In genomic region chr9:120002893-120003292, GRCm38 (mm10) we compare ENCODE assay signal across 23 mouse cellular contexts. TPM values are rescaled to one million over a fixed set of nuclear protein-coding genes. Genes with fewer than 3 reads are reported as not detected.
A peak's percentile ranks its signal among the peaks of the same experiment; 100 is the strongest.
DNase-seq lines count a peak whose midpoint lies in the region; ATAC-seq and TF ChIP-seq lines count a peak whose summit lies in the region.
"Had no signal": no experiment of that assay in that cellular context is flagged by ENCODE, and none has a peak within 500 bp of the region (broad histone marks: within the 10 kb centered on the region; RNA-seq: fewer than 3 reads in every experiment).

No protein-coding gene starts in this region.

- in situ Hi-C loops in ES-E14 (cut with MboI; ENCODE audit: low sequenced_read_pairs in 2 of 2, unreplicated experiment in 2 of 2): no loop called here

- peak; percentile 62; the same call in 1 of the 2 replicates for ATAC-seq in heart, embryonic 11.5 days (replicated peaks; ENCODE audit: insufficient number of reproducible peaks, low FRiP score, low TSS enrichment)
- no peak; the same call in 1 of the 2 replicates for ATAC-seq in liver, embryonic 14.5 days (ENCODE audit: insufficient read depth)

- DNase-seq in heart, adult 9 months (ENCODE audit: low spot score in 2 of 2): no peak
- DNase-seq in ES-E14 (ENCODE audit: low read depth, low spot score) (no peak), adipocyte (ENCODE audit: low spot score) (no peak)
- no peak for DNase-seq in liver, embryonic 14.5 days (ENCODE audit: low read depth in 3 of 3, low spot score in 3 of 3)
- no peak for DNase-seq in gastrocnemius, adult 2 months
- DNase-seq: adrenal gland, adult 2 months; cerebellum, adult 2 months; cerebellum, postnatal 36 days; embryo, embryonic 11 days; gastrocnemius, postnatal 14 days; heart, postnatal 14 days; kidney, adult 18-20 months; layer of hippocampus, adult 9-11 months; lung, embryonic 14.5 days; midbrain, embryonic 14.5 days; thymus, postnatal 36 days had no signal

- WGBS in heart, embryonic 11.5 days (ENCODE audit: insufficient replicate concordance): 78% methylated on average over 5 of the region's 5 CpGs
- WGBS in liver, embryonic 14.5 days (ENCODE audit: insufficient replicate concordance): 40% methylated on average over 5 of the region's 5 CpGs

- TF ChIP-seq POLR2A in ES-Bruce4 (IDR thresholded peaks at IDR 0.05; ENCODE audit: insufficient read depth, low read length): no peak

- H3K4me1 ChIP-seq in heart, embryonic 11.5 days (ENCODE audit: control insufficient read depth, insufficient read depth, low read length): peaks cover 3% of the 10 kb centered on the region
- H3K4me1 ChIP-seq in ES-Bruce4 (ENCODE audit: control insufficient read depth, insufficient read depth, low read length): peaks cover 5% of the 10 kb centered on the region
- peaks cover 4 to 27% of the 10 kb centered on the region in 2 experiments; a peak in 3 of 4 replicates for H3K4me1 ChIP-seq in ES-E14 (ENCODE audit: control insufficient read depth in 2 of 2, insufficient read depth in 2 of 2, low read length in 2 of 2, poor library complexity in 1 of 2)
- H3K4me1 ChIP-seq in liver, embryonic 14.5 days (replicated peaks; ENCODE audit: control insufficient read depth in 2 of 2, insufficient read depth in 2 of 2, low read length in 1 of 2): peaks cover 9 to 27% of the 10 kb centered on the region in 2 experiments

- no peak for TF ChIP-seq CTCF in ES-Bruce4 (IDR thresholded peaks at IDR 0.05; ENCODE audit: low read depth, low read length)
- TF ChIP-seq CTCF in liver, embryonic 14.5 days (IDR thresholded peaks at IDR 0.05; ENCODE audit: low read depth): no peak
- TF ChIP-seq CTCF in gastrocnemius, adult 2 months (IDR thresholded peaks at IDR 0.05): no peak

- H3K4me2 ChIP-seq in heart, embryonic 11.5 days: no peak overlapping the region
- peak overlapping the region; percentile 24 for H3K4me2 ChIP-seq in liver, embryonic 14.5 days (ENCODE audit: low read depth)

- H3K4me3 ChIP-seq in heart, embryonic 11.5 days (ENCODE audit: low read depth, low read length): no peak overlapping the region
- H3K4me3 ChIP-seq in ES-Bruce4 (ENCODE audit: low read depth, low read length) (no peak overlapping the region), ES-E14 (ENCODE audit: insufficient read depth in 1 of 2, low read depth in 1 of 2, low read length in 2 of 2, poor library complexity in 1 of 2, severe bottlenecking in 1 of 2) (no peak overlapping the region)
- no peak overlapping the region for H3K4me3 ChIP-seq in liver, embryonic 14.5 days (ENCODE audit: insufficient read depth in 1 of 2, low read depth in 2 of 2, low read length in 2 of 2)
- H3K4me3 ChIP-seq in gastrocnemius, adult 2 months: no peak overlapping the region

- H3K9ac ChIP-seq in heart, embryonic 11.5 days (ENCODE audit: low read depth, low read length): no peak overlapping the region
- H3K9ac ChIP-seq in ES-Bruce4 (ENCODE audit: low read depth, poor library complexity, severe bottlenecking): peak overlapping the region; percentile 73
- H3K9ac ChIP-seq in ES-E14 (ENCODE audit: insufficient read depth, low read depth, low read length, poor library complexity, severe bottlenecking): peak overlapping the region; percentile 48; the same call in 1 of the 2 replicates
- H3K9ac ChIP-seq in liver, embryonic 14.5 days (replicated peaks): no peak overlapping the region

- H3K36me3 ChIP-seq in heart, embryonic 11.5 days (ENCODE audit: control insufficient read depth, insufficient read depth, low read length): no peaks in the 10 kb centered on the region
- H3K36me3 ChIP-seq in ES-Bruce4 (ENCODE audit: control insufficient read depth, insufficient read depth, low read length, poor library complexity, severe bottlenecking) (no peaks in the 10 kb centered on the region), ES-E14 (ENCODE audit: control insufficient read depth, insufficient read depth, low read length, poor library complexity, severe bottlenecking) (no peaks in the 10 kb centered on the region)
- H3K36me3 ChIP-seq in liver, embryonic 14.5 days (replicated peaks; ENCODE audit: control insufficient read depth, insufficient read depth, low read depth): no peaks in the 10 kb centered on the region
- H3K36me3 ChIP-seq: forebrain, embryonic 15.5 days; hindbrain, embryonic 13.5 days; neural tube, embryonic 13.5 days had no signal

- no peaks in the 10 kb centered on the region for H3K27me3 ChIP-seq in heart, embryonic 11.5 days (ENCODE audit: control insufficient read depth, insufficient read depth, low read length)
- no peaks in the 10 kb centered on the region for H3K27me3 ChIP-seq in ES-Bruce4 (ENCODE audit: control insufficient read depth, insufficient read depth, low read length, poor library complexity, severe bottlenecking)
- H3K27me3 ChIP-seq in liver, embryonic 14.5 days (ENCODE audit: control insufficient read depth, insufficient read depth, low read length): no peaks in the 10 kb centered on the region
- H3K27me3 ChIP-seq: forebrain, embryonic 15.5 days had no signal

- intact Hi-C loops in gastrocnemius, adult 2 months (cut with DNase I): no loop called here

- no peaks in the 10 kb centered on the region for H3K9me3 ChIP-seq in heart, embryonic 11.5 days (replicated peaks; ENCODE audit: control insufficient read depth, low read length)
- no peaks in the 10 kb centered on the region for H3K9me3 ChIP-seq in ES-Bruce4 (replicated peaks; ENCODE audit: control insufficient read depth, insufficient read depth, low read length, poor library complexity, severe bottlenecking)
- no peaks in the 10 kb centered on the region for H3K9me3 ChIP-seq in ES-E14 (ENCODE audit: control insufficient read depth, insufficient read depth, low read depth, low read length)
- no peaks in the 10 kb centered on the region for H3K9me3 ChIP-seq in liver, embryonic 14.5 days (ENCODE audit: control insufficient read depth, low read length)
- H3K9me3 ChIP-seq: forebrain, embryonic 15.5 days; hindbrain, embryonic 13.5 days; neural tube, embryonic 13.5 days had no signal

- peak overlapping the region; percentile 84; the same call in 1 of the 2 replicates for H3K27ac ChIP-seq in heart, embryonic 11.5 days (ENCODE audit: low read depth, low read length)
- H3K27ac ChIP-seq in ES-Bruce4 (ENCODE audit: insufficient read depth, low read length) (peak overlapping the region; percentile 90), ES-E14 (ENCODE audit: insufficient read depth, low read depth, low read length, poor library complexity, severe bottlenecking) (peak overlapping the region; percentile 71; the same call in 1 of the 2 replicates)
- H3K27ac ChIP-seq in liver, embryonic 14.5 days: no peak overlapping the region
- no peak overlapping the region for H3K27ac ChIP-seq in gastrocnemius, adult 2 months
- H3K27ac ChIP-seq: forebrain, embryonic 15.5 days; hindbrain, embryonic 13.5 days; left cerebral cortex, adult 2 months; neural tube, embryonic 13.5 days had no signal

- peak; percentile 68; the same call in 1 of the 2 replicates for TF ChIP-seq EP300 in ES-Bruce4 (IDR thresholded peaks at IDR 0.05; ENCODE audit: insufficient read depth, low read depth, low read length)
- no peak for TF ChIP-seq EP300 in liver, embryonic 14.5 days (IDR thresholded peaks at IDR 0.05; ENCODE audit: low read depth)

TF ChIP-seq in ES-E14, 5 proteins besides CTCF, POLR2A, EP300 and RAD21:
- TF ChIP-seq ZNF384 (IDR thresholded peaks at IDR 0.05; ENCODE audit: low read depth, low read length) (no peak), MAFK (IDR thresholded peaks at IDR 0.05; ENCODE audit: insufficient read depth, low read depth, low read length) (0 out of 2 replicates have a peak, but pooled peaks have one; percentile 70)

RNA-seq across cellular contexts. Expression of gene Csrnp1, which starts 18.4 kb away (rescaled TPM):
- 3.3 and 4.2 TPM in 2 replicates for polyA plus RNA-seq in heart, embryonic 11.5 days (2014; fragmentation: Nextera tagmentation; extraction: Ambion mirVana)
- polyA plus RNA-seq in ES-Bruce4 (2011; ENCODE audit: insufficient read depth, insufficient read length, low read depth, missing spikeins): 28.4 and 39.7 TPM in 2 replicates
- total RNA-seq in ES-E14 (2012; rRNA removed): 40.6 and 57.8 TPM in 2 replicates
- 2.1 and 2.2 TPM in 2 replicates for polyA plus RNA-seq in liver, embryonic 14.5 days (2012; rRNA removed)
- polyA plus RNA-seq in liver, embryonic 14.5 days (2014; fragmentation: Nextera tagmentation; extraction: Ambion mirVana): 0.38 and 0.44 TPM in 2 replicates
- total RNA-seq in gastrocnemius, adult 2 months (2021): 10 to 100 TPM in 1 of 2 experiments, 1 to 10 TPM in 1; 5.9 to 12.0 TPM

RNA-seq across cellular contexts. Expression of gene Xirp1, which starts 20.5 kb away (rescaled TPM):
- 38.2 and 64.5 TPM in 2 replicates for polyA plus RNA-seq in heart, embryonic 11.5 days (2014; fragmentation: Nextera tagmentation; extraction: Ambion mirVana)
- polyA plus RNA-seq in ES-Bruce4 (2011; ENCODE audit: insufficient read depth, insufficient read length, low read depth, missing spikeins): not detected in 2 replicates
- 0.05 and 0.13 TPM in 2 replicates for total RNA-seq in ES-E14 (2012; rRNA removed)
- polyA plus RNA-seq in liver, embryonic 14.5 days (2012; rRNA removed): not detected in 2 replicates
- polyA plus RNA-seq in liver, embryonic 14.5 days (2014; fragmentation: Nextera tagmentation; extraction: Ambion mirVana): not detected in 2 replicates
- total RNA-seq in gastrocnemius, adult 2 months (2021): 100 to 1,000 TPM in 1 of 2 experiments, 10 to 100 TPM in 1; 70.1 to 116 TPM
- total RNA-seq: megakaryocyte-erythroid progenitor cell, adult 5-6 weeks had no signal
- polyA plus RNA-seq: forebrain, embryonic 15.5 days; midbrain, embryonic 14.5 days had no signal

Comparison
In these comparisons a context has a peak if more than half of its experiments do, and no peak if none do; other contexts are left out.
1. H3K27ac ChIP-seq: peak in heart, embryonic 11.5 days (single experiment), ES-Bruce4 (single experiment) and ES-E14 (single experiment); none in liver, embryonic 14.5 days (single experiment) and gastrocnemius, adult 2 months (single experiment).
2. H3K9ac ChIP-seq: peak in ES-Bruce4 (single experiment) and ES-E14 (single experiment); none in heart, embryonic 11.5 days (single experiment) and liver, embryonic 14.5 days (single experiment).
3. RNA of gene Xirp1, which starts 20.5 kb away (polyA plus RNA-seq): 38.2 to 64.5 TPM in heart, embryonic 11.5 days; not detected in ES-Bruce4 and not detected in liver, embryonic 14.5 days; every median in the first group is over 10 times any median in the second.